Mouse (Mus musculus): ENCODE results near the gene Lrrc3b.

The Lrrc3b gene

GRCm38 (mm10) chr14:15372985-15373384, 65.8 kb downstream of the Lrrc3b start:
- TF ChIP-seq GATA4 (IDR thresholded peaks at IDR 0.05; ENCODE audit: insufficient replicate concordance, low read length): no peak

- TF ChIP-seq GATA4 (IDR thresholded peaks at IDR 0.05; ENCODE audit: insufficient replicate concordance, low read length): no peak
These were observed 73.7 kb downstream of the Lrrc3b start for GRCm38 (mm10) chr14:15365045-15365444.

- TF ChIP-seq GATA4 (IDR thresholded peaks at IDR 0.05; ENCODE audit: insufficient replicate concordance, low read length): no peak
These were observed 78.9 kb downstream of the Lrrc3b start for GRCm38 (mm10) chr14:15359893-15360292.

GRCm38 (mm10) chr14:15359134-15359533, 79.7 kb downstream of the Lrrc3b start:
- TF ChIP-seq GATA4 (IDR thresholded peaks at IDR 0.05; ENCODE audit: insufficient replicate concordance, low read length): no peak

DNA sequence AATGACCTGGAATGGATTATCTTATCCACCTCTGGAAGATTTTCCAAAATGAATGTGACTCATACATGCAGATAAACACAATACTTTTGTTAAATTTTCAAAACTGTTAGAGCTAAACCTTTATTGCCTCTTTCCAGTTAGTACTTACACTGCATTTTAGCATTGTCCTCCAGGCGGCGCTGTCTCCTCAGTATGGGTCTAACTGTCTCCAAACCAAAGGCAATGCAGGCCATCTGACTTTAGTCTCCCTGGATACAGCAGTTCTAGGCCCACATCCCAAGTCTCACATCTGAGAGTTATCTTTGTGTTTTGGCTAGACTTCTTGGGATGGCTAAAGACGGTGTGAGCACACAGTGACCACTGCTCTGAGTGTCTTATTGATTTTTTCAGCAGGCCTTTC, 83.3 kb downstream of the Lrrc3b start:
- no peak for TF ChIP-seq GATA4 (IDR thresholded peaks at IDR 0.05; ENCODE audit: insufficient replicate concordance, low read length)

GRCm38 (mm10) chr14:15354299-15354698, 84.5 kb downstream of the Lrrc3b start:
- TF ChIP-seq GATA4 (IDR thresholded peaks at IDR 0.05; ENCODE audit: insufficient replicate concordance, low read length): no peak

DNA sequence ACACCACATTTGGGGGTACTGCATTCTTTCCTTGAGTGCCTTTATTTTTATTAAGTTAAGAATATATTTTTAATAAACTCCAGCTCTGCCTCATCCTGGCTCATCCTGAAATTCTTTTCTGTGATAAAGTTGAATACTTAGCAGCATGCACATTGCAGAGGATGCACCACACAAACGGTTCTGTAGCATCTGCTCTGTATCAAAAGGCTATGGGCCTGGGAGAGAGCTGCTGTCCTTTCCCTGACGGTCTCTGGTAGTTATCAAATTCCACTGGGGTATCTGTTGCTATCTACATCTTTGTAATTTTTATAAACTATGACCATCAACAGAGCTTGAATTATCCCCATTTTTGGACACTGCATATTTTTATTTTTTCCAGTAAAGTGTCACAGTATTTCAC, 105.7 kb downstream of the Lrrc3b start:
- no peak for TF ChIP-seq GATA4 (IDR thresholded peaks at IDR 0.05; ENCODE audit: insufficient replicate concordance, low read length)

DNA sequence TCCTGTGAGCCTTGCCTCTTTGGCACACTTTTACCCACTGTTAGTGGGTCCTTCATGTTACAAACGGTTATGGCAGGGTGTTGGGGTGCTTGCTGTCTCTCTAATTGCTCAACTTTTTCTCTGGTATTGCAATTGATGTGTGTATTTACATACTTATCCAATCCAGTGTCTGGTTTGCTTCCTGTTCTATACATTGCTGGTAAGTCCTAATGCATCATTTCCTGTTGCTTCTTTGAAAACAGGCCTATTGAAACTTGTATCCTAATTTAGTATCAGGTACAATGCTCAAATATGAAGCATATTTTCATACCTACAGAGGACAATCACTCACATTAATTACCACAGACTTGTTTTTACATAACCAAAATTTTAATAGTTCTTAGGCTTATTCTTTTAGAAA, 107.4 kb downstream of the Lrrc3b start:
- TF ChIP-seq GATA4 (IDR thresholded peaks at IDR 0.05; ENCODE audit: insufficient replicate concordance, low read length): no peak

GRCm38 (mm10) chr14:15330155-15330554, 108.6 kb downstream of the Lrrc3b start:
- TF ChIP-seq GATA4 (IDR thresholded peaks at IDR 0.05; ENCODE audit: insufficient replicate concordance, low read length): no peak

GRCm38 (mm10) chr14:15325872-15326271, 112.9 kb downstream of the Lrrc3b start:
- no peak for TF ChIP-seq GATA4 (IDR thresholded peaks at IDR 0.05; ENCODE audit: insufficient replicate concordance, low read length)

DNA sequence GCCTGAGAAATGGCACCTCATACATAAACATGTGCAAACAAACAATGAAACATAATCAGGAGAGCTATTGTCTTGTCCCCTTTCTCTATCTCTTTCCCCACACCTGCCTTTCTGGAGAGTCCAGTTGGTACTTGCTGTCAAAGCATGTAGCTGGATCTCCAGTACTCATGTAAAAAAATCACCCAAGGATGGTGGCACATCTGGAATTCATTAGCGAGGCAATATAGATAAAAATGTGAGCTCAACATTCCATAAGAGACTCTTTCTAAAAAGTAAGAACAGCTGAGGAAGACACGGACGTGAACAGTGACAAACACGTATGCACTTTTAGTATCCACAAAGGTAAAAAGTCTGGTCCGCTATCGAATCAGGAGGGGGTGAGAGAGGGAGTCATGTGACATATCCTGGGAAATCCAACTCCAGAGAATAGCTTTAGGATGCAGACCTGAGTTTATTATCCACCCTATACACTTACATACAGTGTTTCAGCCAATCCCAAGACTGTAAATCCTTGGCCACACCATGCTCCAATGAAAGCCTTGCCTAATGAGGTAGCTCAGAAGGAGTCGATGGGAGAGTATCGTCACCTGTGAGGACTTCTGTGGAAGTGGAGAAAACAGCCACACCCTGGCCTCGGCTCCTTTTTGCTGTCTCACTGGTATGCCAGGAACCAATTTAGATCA, 116.2 kb downstream of the Lrrc3b start:
- TF ChIP-seq GATA4 (IDR thresholded peaks at IDR 0.05; ENCODE audit: insufficient replicate concordance, low read length): no peak

DNA sequence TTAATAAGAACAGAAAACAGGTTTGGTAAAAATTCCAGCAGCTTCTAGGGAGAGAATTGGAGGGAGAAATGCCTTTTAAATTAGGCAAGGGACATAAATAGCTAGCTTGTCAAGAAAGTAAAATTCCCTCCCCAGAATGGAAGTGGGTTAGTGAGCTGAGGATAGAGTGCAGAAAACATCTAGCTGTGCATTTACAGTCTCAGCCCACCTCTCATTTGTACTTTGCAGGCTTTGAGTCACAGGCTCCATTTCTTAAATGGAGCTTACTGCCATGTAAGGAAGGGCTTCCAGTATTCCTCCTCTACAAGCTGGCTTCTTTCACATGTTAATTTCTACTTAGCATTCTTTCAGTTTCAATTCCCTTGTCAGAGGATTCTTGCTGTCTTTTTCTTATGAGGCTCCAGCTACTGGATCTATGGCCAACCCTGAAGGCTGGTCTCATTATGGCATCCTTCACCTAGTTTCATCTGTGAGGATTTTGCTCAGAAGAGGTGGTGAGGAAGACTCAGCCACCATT, 119.3 kb downstream of the Lrrc3b start:
- TF ChIP-seq GATA4 (IDR thresholded peaks at IDR 0.05; ENCODE audit: insufficient replicate concordance, low read length): no peak

DNA sequence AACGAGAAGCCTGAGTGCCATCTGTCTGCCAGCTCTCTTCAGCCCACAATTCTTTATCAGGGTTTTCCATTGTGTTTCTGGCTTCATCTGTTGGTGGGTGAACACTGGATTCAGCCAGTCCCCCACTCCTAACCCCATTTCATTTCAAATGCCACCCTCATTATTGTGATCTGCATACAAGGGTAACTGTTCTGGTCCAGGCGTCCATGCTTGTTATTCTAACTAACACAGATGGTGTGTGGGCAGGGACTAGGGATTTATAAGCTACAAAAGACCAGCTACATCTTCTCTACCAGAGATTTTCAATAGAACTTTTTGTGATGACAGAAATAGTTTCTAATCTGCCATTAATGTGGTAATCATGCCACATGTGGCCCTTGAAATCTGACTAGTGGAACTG, 130.2 kb downstream of the Lrrc3b start:
- TF ChIP-seq GATA4 (IDR thresholded peaks at IDR 0.05; ENCODE audit: insufficient replicate concordance, low read length): no peak
